Mouse (Mus musculus): ENCODE measurements around the gene Gabbr2. TPM values are rescaled to one million over a fixed set of nuclear protein-coding genes. Genes with fewer than 3 reads are reported as not detected.
A peak's percentile ranks its signal among the peaks of the same experiment; 100 is the strongest.

Gabbr2 gene
- polyA plus RNA-seq, 1 experiment = 3.2 TPM

GRCm38 (mm10) chr4:46618196-46618817 is 373.4 kb downstream of the Gabbr2 start:
- no peak overlapping the region for H3K27ac ChIP-seq (ENCODE audit: control insufficient read depth, insufficient read depth, low read depth, low read length)
- peak overlapping the region; percentile 88 for H3K4me3 ChIP-seq (ENCODE audit: control insufficient read depth, low read depth, low read length)
- peaks cover 9% of the 10 kb centered on the region for H3K4me1 ChIP-seq (ENCODE audit: control insufficient read depth, insufficient read depth, low read length)
- H3K36me3 ChIP-seq (ENCODE audit: control insufficient read depth, insufficient read depth, low read length) = no peaks in the 10 kb centered on the region
- TF ChIP-seq CTCF (IDR thresholded peaks at IDR 0.05; ENCODE audit: control insufficient read depth, insufficient read depth, insufficient replicate concordance, low read depth, low read length) (peak; percentile 30; the same call in 1 of the 2 replicates), POLR2A (IDR thresholded peaks at IDR 0.05; ENCODE audit: control insufficient read depth, low read depth, low read length) (no peak)
- no peaks in the 10 kb centered on the region for H3K27me3 ChIP-seq (ENCODE audit: control insufficient read depth, insufficient read depth, low read length)

GRCm38 (mm10) chr4:46617408-46617807 is 374.3 kb downstream of the Gabbr2 start:
- H3K36me3 ChIP-seq (ENCODE audit: control insufficient read depth, insufficient read depth, low read length) = no peaks in the 10 kb centered on the region
- H3K27me3 ChIP-seq (ENCODE audit: control insufficient read depth, insufficient read depth, low read length) = no peaks in the 10 kb centered on the region
- H3K4me1 ChIP-seq (ENCODE audit: control insufficient read depth, insufficient read depth, low read length) = peaks cover 9% of the 10 kb centered on the region
- TF ChIP-seq POLR2A (IDR thresholded peaks at IDR 0.05; ENCODE audit: control insufficient read depth, low read depth, low read length) (no peak), CTCF (IDR thresholded peaks at IDR 0.05; ENCODE audit: control insufficient read depth, insufficient read depth, insufficient replicate concordance, low read depth, low read length) (no peak)
- H3K27ac ChIP-seq (ENCODE audit: control insufficient read depth, insufficient read depth, low read depth, low read length) = no peak overlapping the region
- no peak overlapping the region for H3K4me3 ChIP-seq (ENCODE audit: control insufficient read depth, low read depth, low read length)

- Histone ChIP-seq H3K4me1 (ENCODE audit: control insufficient read depth, insufficient read depth, low read length) (no peaks in the 10 kb centered on the region; the same call in 1 of the 2 replicates), H3K4me3 (ENCODE audit: control insufficient read depth, low read depth, low read length) (no peak overlapping the region), H3K27me3 (ENCODE audit: control insufficient read depth, insufficient read depth, low read length) (no peaks in the 10 kb centered on the region), H3K36me3 (ENCODE audit: control insufficient read depth, insufficient read depth, low read length) (no peaks in the 10 kb centered on the region), H3K27ac (ENCODE audit: control insufficient read depth, insufficient read depth, low read depth, low read length) (no peak overlapping the region)
- no peak for TF ChIP-seq CTCF (IDR thresholded peaks at IDR 0.05; ENCODE audit: control insufficient read depth, insufficient read depth, insufficient replicate concordance, low read depth, low read length)
- no peak for TF ChIP-seq POLR2A (IDR thresholded peaks at IDR 0.05; ENCODE audit: control insufficient read depth, low read depth, low read length)
Measured at GRCm38 (mm10) chr4:46614641-46615040, 377.0 kb downstream of the Gabbr2 start.

- no peaks in the 10 kb centered on the region for H3K4me1 ChIP-seq (ENCODE audit: control insufficient read depth, insufficient read depth, low read length)
- no peaks in the 10 kb centered on the region for H3K36me3 ChIP-seq (ENCODE audit: control insufficient read depth, insufficient read depth, low read length)
- H3K4me3 ChIP-seq (ENCODE audit: control insufficient read depth, low read depth, low read length) = no peak overlapping the region
- TF ChIP-seq POLR2A (IDR thresholded peaks at IDR 0.05; ENCODE audit: control insufficient read depth, low read depth, low read length) = no peak
- no peaks in the 10 kb centered on the region for H3K27me3 ChIP-seq (ENCODE audit: control insufficient read depth, insufficient read depth, low read length)
- H3K27ac ChIP-seq (ENCODE audit: control insufficient read depth, insufficient read depth, low read depth, low read length) = no peak overlapping the region
Measured at GRCm38 (mm10) chr4:46613618-46614017, 378.1 kb downstream of the Gabbr2 start.

Other genes starting within 250 kb of the Gabbr2 start
- 4.3 and 6.2 TPM in 2 replicates for gene Anks6, start 65.6 kb upstream of the Gabbr2 start, polyA plus RNA-seq (2012; rRNA removed)
- gene Galnt12, start 100.0 kb upstream of the Gabbr2 start, polyA plus RNA-seq (2012; rRNA removed) = 2.0 and 2.4 TPM in 2 replicates
- gene Col15a1, start 216.3 kb upstream of the Gabbr2 start, polyA plus RNA-seq (2012; rRNA removed) = 30.0 and 34.7 TPM in 2 replicates

All from testis, adult 2 months (tissue).